Mouse (Mus musculus) G1E (cell line): ENCODE results near the gene Cntn2.

Experiments used
- CTCF ChIP-seq: IDR thresholded peaks from 2 replicates; pipeline ENCODE4 v1.5.1; 2012; ENCODE audit warnings: low read depth, low read length, inconsistent platforms, mixed read lengths
- GATA2 ChIP-seq: IDR thresholded peaks from 2 replicates; pipeline ENCODE4 v1.6.1; 2012; ENCODE audit warnings: low read depth, low read length, inconsistent platforms, borderline replicate concordance
- POLR2AphosphoS5 ChIP-seq: IDR thresholded peaks from 2 replicates; pipeline ENCODE4 v1.6.1; 2012; ENCODE audit warnings: low read depth, low read length, inconsistent platforms; ENCODE audit not compliant: insufficient replicate concordance
- TAL1 ChIP-seq: conservative IDR thresholded peaks from 2 replicates; pipeline ENCODE4 v1.6.1; 2012; ENCODE audit warnings: low read depth, low read length, inconsistent platforms, mixed read lengths

DNA sequence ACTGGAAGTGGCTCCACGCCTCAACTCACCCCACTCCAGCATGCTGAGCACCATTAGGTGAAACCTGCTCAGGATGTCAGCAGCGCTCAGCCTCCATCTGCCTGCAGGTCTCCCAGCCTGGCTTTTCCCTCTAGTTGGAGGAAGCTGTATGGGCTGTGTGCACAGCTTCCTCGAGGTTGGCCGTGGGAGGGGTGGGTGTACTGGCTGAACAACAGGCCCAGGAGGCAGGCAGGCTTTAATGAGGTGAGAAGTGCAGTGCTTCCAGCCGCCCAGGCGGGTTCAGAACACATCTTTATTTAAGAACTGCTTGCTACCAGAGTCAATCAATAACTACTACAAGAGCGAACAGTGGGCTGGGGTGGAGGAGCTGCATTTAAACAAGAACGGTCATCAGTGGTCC lies 31.5 kb downstream of the Cntn2 start:
- TF ChIP-seq CTCF (no peak), POLR2AphosphoS5 (no peak), GATA2 (no peak), TAL1 (no peak)
